Mouse (Mus musculus): ENCODE data around the gene Cd99l2.
A peak's percentile ranks its signal among the peaks of the same experiment; 100 is the strongest.

The Cd99l2 gene

GRCm38 (mm10) chrX:71468639-71469295 lies 23.9 kb downstream of the Cd99l2 start:
- no peak for DNase-seq (ENCODE audit: low read depth, low spot score)

GRCm38 (mm10) chrX:71467491-71467890 lies 25.2 kb downstream of the Cd99l2 start:
- DNase-seq (ENCODE audit: low read depth, low spot score), result no peak

- no peak for DNase-seq (ENCODE audit: low read depth, low spot score)
Observed at GRCm38 (mm10) chrX:71465417-71465816, 27.2 kb downstream of the Cd99l2 start.

- DNase-seq (ENCODE audit: low read depth, low spot score), result no peak
Observed at GRCm38 (mm10) chrX:71464138-71464826, 28.4 kb downstream of the Cd99l2 start.

- no peak for DNase-seq (ENCODE audit: low read depth, low spot score)
Observed at GRCm38 (mm10) chrX:71456078-71456737, 36.4 kb downstream of the Cd99l2 start.

- no peak for DNase-seq (ENCODE audit: low read depth, low spot score)
Observed at GRCm38 (mm10) chrX:71442916-71443315, 49.7 kb downstream of the Cd99l2 start.

GRCm38 (mm10) chrX:71439473-71439872 lies 53.2 kb downstream of the Cd99l2 start:
- DNase-seq (ENCODE audit: low read depth, low spot score), result no peak

GRCm38 (mm10) chrX:71435542-71435941 lies 57.1 kb downstream of the Cd99l2 start:
- no peak for DNase-seq (ENCODE audit: low read depth, low spot score)

- peak; percentile 12 for DNase-seq (ENCODE audit: low read depth, low spot score)
Observed at GRCm38 (mm10) chrX:71434860-71435259, 57.8 kb downstream of the Cd99l2 start.

GRCm38 (mm10) chrX:71434448-71434847 lies 58.2 kb downstream of the Cd99l2 start:
- DNase-seq (ENCODE audit: low read depth, low spot score), result no peak

- no peak for DNase-seq (ENCODE audit: low read depth, low spot score)
Observed at GRCm38 (mm10) chrX:71430900-71431299, 61.7 kb downstream of the Cd99l2 start.

- no peak for DNase-seq (ENCODE audit: low read depth, low spot score)
Observed at GRCm38 (mm10) chrX:71427491-71427890, 65.2 kb downstream of the Cd99l2 start.

GRCm38 (mm10) chrX:71425746-71426519 lies 66.7 kb downstream of the Cd99l2 start:
- DNase-seq (ENCODE audit: low read depth, low spot score), result peak; percentile 73

GRCm38 (mm10) chrX:71424852-71425251 lies 67.8 kb downstream of the Cd99l2 start:
- peak; percentile 6 for DNase-seq (ENCODE audit: low read depth, low spot score)

- DNase-seq (ENCODE audit: low read depth, low spot score), result no peak
Observed at GRCm38 (mm10) chrX:71413616-71414015, 79.0 kb downstream of the Cd99l2 start.

- no peak for DNase-seq (ENCODE audit: low read depth, low spot score)
Observed at GRCm38 (mm10) chrX:71412776-71413175, 79.9 kb downstream of the Cd99l2 start.

- DNase-seq (ENCODE audit: low read depth, low spot score), result no peak
Observed at GRCm38 (mm10) chrX:71408386-71408785, 84.3 kb downstream of the Cd99l2 start.

- peak; percentile 18 for DNase-seq (ENCODE audit: low read depth, low spot score)
Observed at GRCm38 (mm10) chrX:71406290-71406689, 86.4 kb downstream of the Cd99l2 start.

GRCm38 (mm10) chrX:71396326-71396725 lies 96.3 kb downstream of the Cd99l2 start:
- no peak for DNase-seq (ENCODE audit: low read depth, low spot score)

GRCm38 (mm10) chrX:71381571-71381970 lies 111.1 kb downstream of the Cd99l2 start:
- DNase-seq (ENCODE audit: low read depth, low spot score), result peak; percentile 43

GRCm38 (mm10) chrX:71378435-71378834 lies 114.2 kb downstream of the Cd99l2 start:
- DNase-seq (ENCODE audit: low read depth, low spot score), result no peak

- no peak for DNase-seq (ENCODE audit: low read depth, low spot score)
Observed at GRCm38 (mm10) chrX:71376781-71377180, 115.9 kb downstream of the Cd99l2 start.
